Mouse (Mus musculus) E14TG2a.4 (cell line): ENCODE results near the gene Pnrc1.
A peak's percentile ranks its signal among the peaks of the same experiment; 100 is the strongest.

ENCODE experiments used
- H3K27me3 ChIP-seq: 2 replicates; pipeline ENCODE4 v1.6.1; 2014; ENCODE audit warnings: low read length, control low read depth; ENCODE audit not compliant: insufficient read depth
- H3K36me3 ChIP-seq: 2 replicates; pipeline ENCODE4 v1.6.1; 2014; ENCODE audit warnings: low read length, control low read depth; ENCODE audit not compliant: insufficient read depth
- H3K4me1 ChIP-seq: replicated peaks from 2 replicates; pipeline ENCODE4 v1.6.1; 2014; ENCODE audit warnings: low read depth, low read length, control low read depth
- H3K4me3 ChIP-seq: replicated peaks from 2 replicates; pipeline ENCODE4 v1.5.1; 2014; ENCODE audit warnings: mild to moderate bottlenecking, low read length
- H3K9me3 ChIP-seq: 2 replicates; pipeline ENCODE4 v1.6.1; 2014; ENCODE audit warnings: low read length, control low read depth
- CTCF ChIP-seq: conservative IDR thresholded peaks from 2 replicates; pipeline ENCODE4 v1.5.1; 2014; ENCODE audit warnings: low read length
- NANOG ChIP-seq: IDR thresholded peaks from 2 replicates; pipeline ENCODE4 v1.6.1; 2014; ENCODE audit warnings: borderline replicate concordance, low read length, mixed read lengths
- POU5F1 ChIP-seq: IDR thresholded peaks from 2 replicates; pipeline ENCODE4 v1.6.1; 2014; ENCODE audit warnings: low read length, borderline replicate concordance

Gene Pnrc1

DNA sequence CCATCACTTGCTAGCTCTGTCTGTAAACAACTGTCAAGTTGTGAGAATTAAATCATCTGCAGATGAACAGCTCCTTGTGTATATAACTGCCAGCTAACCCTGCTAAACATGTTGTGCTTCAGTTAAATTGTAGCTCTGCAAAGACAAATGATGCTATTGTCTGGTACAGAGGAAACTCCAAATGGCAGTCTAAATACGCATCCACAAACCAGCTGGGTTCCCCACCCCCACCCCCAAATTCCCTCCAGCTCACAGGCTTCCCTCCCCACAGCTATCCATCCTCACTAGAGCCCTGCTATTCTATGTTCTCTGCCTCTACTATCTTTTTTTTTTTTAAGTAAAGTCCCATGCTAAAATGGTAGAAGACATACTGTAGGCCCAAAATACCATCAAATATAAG, 68.1 kb downstream of the Pnrc1 start:
- peaks cover 8% of the 10 kb centered on the region for H3K4me1 ChIP-seq
- H3K4me3 ChIP-seq: no peak overlapping the region
- no peaks in the 10 kb centered on the region for H3K36me3 ChIP-seq
- no peaks in the 10 kb centered on the region for H3K9me3 ChIP-seq
- H3K27me3 ChIP-seq: peaks cover 3% of the 10 kb centered on the region; the same call in 1 of the 2 replicates
- TF ChIP-seq NANOG (no peak), CTCF (no peak), POU5F1 (no peak)

GRCm38 (mm10) chr4:33208881-33209841, 80.8 kb downstream of the Pnrc1 start, which contains the start of gene Srsf12:
Srsf12 (plus strand) TSS chr4:33208991.
- H3K36me3 ChIP-seq: no peaks in the 10 kb centered on the region
- H3K27me3 ChIP-seq: peaks cover 36% of the 10 kb centered on the region
- peak within 1 kb of the TSS; percentile 81 for H3K4me3 ChIP-seq
- 0 out of 2 replicates have a peak, but pooled peaks cover 3% of the 10 kb centered on the region for H3K9me3 ChIP-seq
- peaks cover 21% of the 10 kb centered on the region for H3K4me1 ChIP-seq
- TF ChIP-seq NANOG (no peak), POU5F1 (no peak), CTCF (no peak)

DNA sequence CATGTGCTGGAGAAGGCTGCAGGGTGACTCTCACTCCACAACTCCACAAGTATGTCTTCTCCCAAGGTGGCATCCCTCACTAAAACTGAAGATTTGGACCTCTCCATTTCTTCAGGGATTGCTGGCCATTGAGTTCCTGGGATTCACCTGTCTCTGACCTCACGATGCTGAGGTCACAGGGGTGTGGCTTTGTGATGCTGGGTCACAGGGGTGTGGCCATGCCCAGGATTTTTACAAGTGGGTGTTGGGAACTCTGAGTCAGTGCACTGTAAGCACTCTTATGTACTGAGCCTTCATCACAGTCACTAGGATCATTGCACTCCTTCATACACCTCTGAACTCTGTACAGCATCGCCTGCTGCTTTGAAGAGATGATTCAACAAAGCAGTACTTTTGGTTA, 82.4 kb downstream of the Pnrc1 start:
- peaks cover 25% of the 10 kb centered on the region for H3K4me1 ChIP-seq

DNA sequence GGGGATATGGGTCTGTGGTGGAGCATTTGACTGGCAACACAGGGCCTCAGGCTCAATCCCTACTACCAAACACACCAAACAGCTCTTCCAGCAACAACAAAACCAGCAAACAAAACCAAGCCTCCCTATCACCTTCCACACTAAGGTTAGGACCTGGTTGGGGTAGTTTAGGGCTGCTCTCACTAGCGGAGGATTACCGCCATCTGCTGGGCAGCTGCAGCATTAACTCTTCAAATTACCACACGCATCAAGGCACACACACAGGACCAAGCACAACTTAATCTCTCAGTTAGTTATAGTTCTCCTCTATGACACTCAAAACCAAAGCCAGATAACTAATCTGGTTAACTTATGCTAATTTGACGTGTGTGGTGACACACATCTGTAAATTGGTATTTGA, 85.3 kb downstream of the Pnrc1 start:
- H3K36me3 ChIP-seq: no peaks in the 10 kb centered on the region
- no peaks in the 10 kb centered on the region for H3K9me3 ChIP-seq
- peaks cover 37% of the 10 kb centered on the region for H3K27me3 ChIP-seq
- no peak for TF ChIP-seq NANOG
- peak; percentile 86 for TF ChIP-seq CTCF
- no peak for TF ChIP-seq POU5F1
- peaks cover 37% of the 10 kb centered on the region for H3K4me1 ChIP-seq
- no peak overlapping the region for H3K4me3 ChIP-seq

More for the DNA sequence above, 82.4 kb downstream of the Pnrc1 start:
- H3K9me3 ChIP-seq: no peaks in the 10 kb centered on the region
- peaks cover 43% of the 10 kb centered on the region for H3K27me3 ChIP-seq
- no peaks in the 10 kb centered on the region for H3K36me3 ChIP-seq
- TF ChIP-seq CTCF: no peak
- TF ChIP-seq NANOG: no peak
- TF ChIP-seq POU5F1: no peak
- no peak overlapping the region for H3K4me3 ChIP-seq

DNA sequence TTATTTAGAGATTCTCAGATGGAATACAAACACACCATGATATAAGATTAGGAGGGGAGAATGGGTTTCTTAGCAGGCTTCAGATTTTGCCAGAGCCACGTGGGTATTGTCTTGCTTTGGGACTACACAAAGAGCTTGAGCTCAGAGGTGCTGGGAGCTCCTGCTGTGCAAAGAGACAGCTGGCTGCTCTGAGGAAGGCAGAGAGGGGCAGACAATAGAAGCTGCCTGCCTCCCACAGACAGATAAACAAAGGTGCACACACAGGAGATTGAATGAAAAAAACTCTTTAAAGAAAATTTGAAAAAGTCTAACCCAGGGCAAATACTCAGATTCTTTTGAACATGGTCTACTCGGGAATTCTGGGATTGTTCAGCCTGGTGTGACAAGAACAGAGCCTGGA, 91.8 kb downstream of the Pnrc1 start:
- no peak for TF ChIP-seq POU5F1
- TF ChIP-seq NANOG: no peak
- no peak for TF ChIP-seq CTCF
- H3K36me3 ChIP-seq: no peaks in the 10 kb centered on the region
- peaks cover 6% of the 10 kb centered on the region for H3K27me3 ChIP-seq
- peaks cover 10% of the 10 kb centered on the region; the same call in 1 of the 2 replicates for H3K9me3 ChIP-seq
- peaks cover 48% of the 10 kb centered on the region for H3K4me1 ChIP-seq
- no peak overlapping the region for H3K4me3 ChIP-seq
